Mouse (Mus musculus) cortical plate, adult 2 months (tissue): ENCODE data around the gene Osgep.
"Not testable (repeated sequence)": the region's sequence is repeated elsewhere in the genome, so short reads cannot be mapped to it uniquely, and the experiment has no call there.

Experiments used
- CTCF ChIP-seq: fragments of 200-500 bp; IDR thresholded peaks from 2 replicates; pipeline ENCODE4 v1.5.1; 2011; ENCODE audit warnings: mild to moderate bottlenecking, control low read depth, low read length; ENCODE audit not compliant: insufficient read depth; ENCODE audit errors: extremely low read depth
- POLR2A ChIP-seq: fragments of 200-500 bp; IDR thresholded peaks from 2 replicates; pipeline ENCODE4 v1.6.1; 2011; ENCODE audit warnings: mild to moderate bottlenecking, low read length, control low read depth; ENCODE audit not compliant: insufficient read depth; ENCODE audit errors: extremely low read depth

DNA sequence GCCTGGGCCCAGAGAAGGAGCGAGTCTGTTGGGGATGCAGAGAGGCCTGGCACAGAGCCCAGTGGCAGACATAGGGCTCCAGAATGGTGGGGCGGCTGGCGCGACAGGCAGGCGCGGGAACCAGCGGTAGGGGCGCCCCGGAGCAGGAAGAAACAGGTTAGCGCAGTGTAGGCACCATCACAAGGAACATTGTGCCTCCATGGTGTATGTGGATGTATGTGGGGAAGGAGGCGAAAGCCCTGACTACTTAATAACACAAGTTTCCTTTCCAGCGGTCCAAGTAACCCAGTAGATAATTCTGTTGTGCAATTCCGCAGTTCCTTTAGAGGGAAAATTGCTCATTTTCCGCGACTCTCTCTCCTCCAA is 20.0 kb upstream of the Osgep start:
- TF ChIP-seq POLR2A, CTCF: not testable (repeated sequence)
